Mouse (Mus musculus) liver, adult 2 months (tissue): ENCODE data around the gene Racgap1.

Experiments
- CTCF ChIP-seq: fragments of 200-500 bp; IDR thresholded peaks from 2 replicates; pipeline ENCODE4 v1.5.1; 2011; ENCODE audit warnings: low read depth, low read length, control low read depth
- POLR2A ChIP-seq: fragments of 200-500 bp; IDR thresholded peaks from 2 replicates; pipeline ENCODE4 v1.6.1; 2011; ENCODE audit warnings: low read length, control low read depth; ENCODE audit not compliant: insufficient read depth; ENCODE audit errors: extremely low read depth

GRCm38 (mm10) chr15:99589237-99589636, 62.2 kb downstream of the Racgap1 start:
- TF ChIP-seq CTCF (no peak), POLR2A (no peak)
